Mouse (Mus musculus): ENCODE measurements around the gene Lrfn2. TPM values are rescaled to one million over a fixed set of nuclear protein-coding genes. Genes with fewer than 3 reads are reported as not detected.

The Lrfn2 gene
- polyA plus RNA-seq, 1 experiment: 3.1 TPM

DNA sequence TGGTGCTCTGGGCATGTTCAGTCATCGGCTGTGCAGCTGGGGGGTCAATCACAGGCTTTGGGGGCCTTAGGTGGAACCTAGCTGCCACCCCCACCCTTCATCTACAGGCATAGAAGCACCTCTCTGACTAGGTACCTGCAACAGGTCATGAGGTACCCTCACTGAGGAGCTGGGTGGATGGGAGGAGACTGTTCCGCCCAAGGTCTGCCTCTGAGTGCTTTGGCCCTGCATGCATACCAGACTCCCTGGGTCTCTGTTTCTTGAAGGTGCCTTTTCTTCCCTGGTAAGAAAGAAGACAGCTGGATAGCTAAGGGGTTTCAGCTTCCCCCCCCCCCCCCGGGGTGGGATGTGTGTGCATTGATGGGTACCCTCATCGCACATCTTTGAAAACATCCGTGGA lies 98.7 kb downstream of the Lrfn2 start:
- WGBS: 88% methylated on average over 5 of the region's 5 CpGs
- H3K27ac ChIP-seq (ENCODE audit: insufficient read depth, low read length): no peak overlapping the region

GRCm38 (mm10) chr17:49031790-49032189 lies 99.6 kb downstream of the Lrfn2 start:
- DNase-seq: no peak
- 22% methylated on average over 8 of the region's 8 CpGs for WGBS
- Histone ChIP-seq H3K4me3 (replicated peaks; ENCODE audit: insufficient read depth, low read depth, low read length) (no peak overlapping the region), H3K4me1 (ENCODE audit: control insufficient read depth, insufficient read depth, low read length) (peaks cover under 1% of the 10 kb centered on the region), H3K27me3 (ENCODE audit: control insufficient read depth, insufficient read depth, low read length) (no peaks in the 10 kb centered on the region), H3K27ac (ENCODE audit: insufficient read depth, low read length) (no peak overlapping the region)
- no peak for TF ChIP-seq CTCF (IDR thresholded peaks at IDR 0.05; ENCODE audit: borderline replicate concordance, insufficient read depth, low read depth, low read length)
- no peak for TF ChIP-seq POLR2A (IDR thresholded peaks at IDR 0.05; ENCODE audit: borderline replicate concordance, insufficient read depth, low read length)

More for the DNA sequence above, 98.7 kb downstream of the Lrfn2 start:
- H3K4me1 ChIP-seq (ENCODE audit: control insufficient read depth, insufficient read depth, low read length): no peaks in the 10 kb centered on the region
- TF ChIP-seq POLR2A (IDR thresholded peaks at IDR 0.05; ENCODE audit: borderline replicate concordance, insufficient read depth, low read length): no peak
- no peak for TF ChIP-seq CTCF (IDR thresholded peaks at IDR 0.05; ENCODE audit: borderline replicate concordance, insufficient read depth, low read depth, low read length)
- DNase-seq: no peak
- no peaks in the 10 kb centered on the region for H3K27me3 ChIP-seq (ENCODE audit: control insufficient read depth, insufficient read depth, low read length)
- H3K4me3 ChIP-seq (replicated peaks; ENCODE audit: insufficient read depth, low read depth, low read length): no peak overlapping the region

GRCm38 (mm10) chr17:49033276-49033675 lies 101.1 kb downstream of the Lrfn2 start:
- TF ChIP-seq CTCF (IDR thresholded peaks at IDR 0.05; ENCODE audit: borderline replicate concordance, insufficient read depth, low read depth, low read length) (no peak), POLR2A (IDR thresholded peaks at IDR 0.05; ENCODE audit: borderline replicate concordance, insufficient read depth, low read length) (no peak)
- Histone ChIP-seq H3K4me3 (replicated peaks; ENCODE audit: insufficient read depth, low read depth, low read length) (no peak overlapping the region), H3K4me1 (ENCODE audit: control insufficient read depth, insufficient read depth, low read length) (peaks cover 11% of the 10 kb centered on the region), H3K27me3 (ENCODE audit: control insufficient read depth, insufficient read depth, low read length) (no peaks in the 10 kb centered on the region), H3K27ac (ENCODE audit: insufficient read depth, low read length) (no peak overlapping the region)
- DNase-seq: no peak

DNA sequence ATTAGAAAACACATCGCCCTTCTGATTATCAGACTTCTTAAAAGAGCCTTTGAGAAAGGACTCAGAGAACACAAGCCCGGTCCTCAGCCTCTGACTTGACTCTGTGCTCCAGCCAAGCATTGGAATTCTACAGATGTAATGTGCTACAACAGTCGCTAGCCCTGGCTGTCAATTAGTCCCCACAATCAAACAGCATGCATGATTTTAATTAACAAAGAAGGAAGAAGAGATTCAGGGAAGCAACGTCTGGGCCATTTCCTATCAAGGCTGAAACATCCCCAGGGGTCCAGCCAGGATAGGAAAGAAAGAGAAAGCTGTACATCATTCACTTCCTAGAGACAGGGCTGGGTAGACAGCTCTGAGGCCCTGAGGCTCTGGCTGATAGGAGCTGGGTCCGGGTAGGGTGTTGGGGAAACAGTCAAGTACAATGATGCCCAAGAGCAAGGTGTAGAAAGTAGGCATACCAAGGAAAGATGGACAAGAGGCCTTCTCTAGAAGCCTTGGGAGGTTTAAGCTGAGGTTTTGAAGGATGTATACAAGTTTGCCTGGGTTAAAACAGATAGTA lies 101.6 kb downstream of the Lrfn2 start:
- TF ChIP-seq POLR2A (IDR thresholded peaks at IDR 0.05; ENCODE audit: borderline replicate concordance, insufficient read depth, low read length) (no peak), CTCF (IDR thresholded peaks at IDR 0.05; ENCODE audit: borderline replicate concordance, insufficient read depth, low read depth, low read length) (no peak)
- Histone ChIP-seq H3K4me1 (ENCODE audit: control insufficient read depth, insufficient read depth, low read length) (peaks cover 11% of the 10 kb centered on the region), H3K4me3 (replicated peaks; ENCODE audit: insufficient read depth, low read depth, low read length) (no peak overlapping the region), H3K27me3 (ENCODE audit: control insufficient read depth, insufficient read depth, low read length) (no peaks in the 10 kb centered on the region), H3K27ac (ENCODE audit: insufficient read depth, low read length) (no peak overlapping the region)
- DNase-seq: no peak
- 80% methylated on average over 5 of the region's 5 CpGs for WGBS

DNA sequence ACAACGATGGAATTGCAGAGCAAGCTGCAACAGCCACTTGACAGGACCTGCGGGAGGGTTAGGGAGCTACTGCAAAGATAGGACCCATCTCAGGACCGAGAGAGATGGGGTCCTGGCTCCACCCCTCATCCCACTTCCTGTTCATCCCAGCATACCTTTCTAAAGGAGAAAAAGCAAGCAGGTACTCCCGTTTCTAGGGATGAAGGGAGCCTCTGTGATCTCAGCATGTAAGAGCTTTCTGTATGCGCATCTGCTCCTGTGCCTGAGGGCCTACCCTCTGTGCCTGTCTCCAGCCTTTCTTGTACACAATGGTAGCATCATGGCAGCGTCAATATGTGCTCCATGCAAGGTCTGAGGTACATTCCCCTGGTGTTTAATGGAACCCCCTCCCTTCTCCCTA lies 102.9 kb downstream of the Lrfn2 start:
- H3K4me3 ChIP-seq (replicated peaks; ENCODE audit: insufficient read depth, low read depth, low read length): no peak overlapping the region
- H3K4me1 ChIP-seq (ENCODE audit: control insufficient read depth, insufficient read depth, low read length): peaks cover 11% of the 10 kb centered on the region
- TF ChIP-seq POLR2A (IDR thresholded peaks at IDR 0.05; ENCODE audit: borderline replicate concordance, insufficient read depth, low read length) (no peak), CTCF (IDR thresholded peaks at IDR 0.05; ENCODE audit: borderline replicate concordance, insufficient read depth, low read depth, low read length) (no peak)
- no peak for DNase-seq
- WGBS: 89% methylated on average over 6 of the region's 6 CpGs
- H3K27ac ChIP-seq (ENCODE audit: insufficient read depth, low read length): no peak overlapping the region
- no peaks in the 10 kb centered on the region for H3K27me3 ChIP-seq (ENCODE audit: control insufficient read depth, insufficient read depth, low read length)

DNA sequence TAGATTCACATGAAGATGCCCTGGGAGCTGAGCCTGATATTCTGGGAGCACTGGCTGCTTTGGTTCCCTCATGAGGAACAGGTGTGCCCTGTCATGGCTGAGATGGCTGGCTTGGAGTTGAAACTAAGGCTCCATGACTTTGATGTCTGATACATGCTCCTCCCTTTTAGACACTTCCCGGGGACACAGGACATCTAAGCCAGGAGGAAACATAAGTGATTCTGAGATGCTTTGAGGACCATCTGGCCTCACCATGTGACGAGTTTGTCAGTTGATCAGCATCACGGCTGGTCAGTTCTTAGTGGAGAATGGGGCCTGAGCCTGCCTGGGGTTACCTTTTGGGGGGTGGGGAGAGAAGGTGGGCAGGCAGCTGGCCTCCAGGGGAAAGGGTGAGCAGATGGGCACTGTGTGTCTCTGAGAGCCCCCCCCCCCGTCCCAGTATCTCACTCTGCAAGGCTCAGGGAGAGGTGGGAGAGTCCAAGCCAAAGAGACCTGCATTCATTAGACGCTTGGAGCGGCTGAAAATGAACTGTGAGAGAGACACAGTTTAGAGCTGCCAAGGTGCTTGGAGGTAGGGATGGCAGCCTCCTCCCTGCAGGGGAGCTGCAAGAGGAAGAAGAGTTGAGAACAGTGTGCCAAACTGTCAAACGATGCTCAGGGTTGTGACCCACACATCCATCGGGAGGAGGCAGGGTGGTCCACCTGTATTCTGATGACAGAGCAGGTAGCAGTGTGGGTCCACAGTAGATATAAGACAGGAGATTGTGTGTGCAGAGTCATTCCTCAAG lies 105.2 kb downstream of the Lrfn2 start:
- Histone ChIP-seq H3K27ac (ENCODE audit: insufficient read depth, low read length) (no peak overlapping the region), H3K4me3 (replicated peaks; ENCODE audit: insufficient read depth, low read depth, low read length) (no peak overlapping the region), H3K4me1 (ENCODE audit: control insufficient read depth, insufficient read depth, low read length) (peaks cover 11% of the 10 kb centered on the region), H3K27me3 (ENCODE audit: control insufficient read depth, insufficient read depth, low read length) (no peaks in the 10 kb centered on the region)
- no peak for TF ChIP-seq POLR2A (IDR thresholded peaks at IDR 0.05; ENCODE audit: borderline replicate concordance, insufficient read depth, low read length)
- no peak for TF ChIP-seq CTCF (IDR thresholded peaks at IDR 0.05; ENCODE audit: borderline replicate concordance, insufficient read depth, low read depth, low read length)
- peak in 1 of 2 experiments; percentile 15 for DNase-seq
- WGBS: 16% methylated on average over 8 of the region's 8 CpGs

DNA sequence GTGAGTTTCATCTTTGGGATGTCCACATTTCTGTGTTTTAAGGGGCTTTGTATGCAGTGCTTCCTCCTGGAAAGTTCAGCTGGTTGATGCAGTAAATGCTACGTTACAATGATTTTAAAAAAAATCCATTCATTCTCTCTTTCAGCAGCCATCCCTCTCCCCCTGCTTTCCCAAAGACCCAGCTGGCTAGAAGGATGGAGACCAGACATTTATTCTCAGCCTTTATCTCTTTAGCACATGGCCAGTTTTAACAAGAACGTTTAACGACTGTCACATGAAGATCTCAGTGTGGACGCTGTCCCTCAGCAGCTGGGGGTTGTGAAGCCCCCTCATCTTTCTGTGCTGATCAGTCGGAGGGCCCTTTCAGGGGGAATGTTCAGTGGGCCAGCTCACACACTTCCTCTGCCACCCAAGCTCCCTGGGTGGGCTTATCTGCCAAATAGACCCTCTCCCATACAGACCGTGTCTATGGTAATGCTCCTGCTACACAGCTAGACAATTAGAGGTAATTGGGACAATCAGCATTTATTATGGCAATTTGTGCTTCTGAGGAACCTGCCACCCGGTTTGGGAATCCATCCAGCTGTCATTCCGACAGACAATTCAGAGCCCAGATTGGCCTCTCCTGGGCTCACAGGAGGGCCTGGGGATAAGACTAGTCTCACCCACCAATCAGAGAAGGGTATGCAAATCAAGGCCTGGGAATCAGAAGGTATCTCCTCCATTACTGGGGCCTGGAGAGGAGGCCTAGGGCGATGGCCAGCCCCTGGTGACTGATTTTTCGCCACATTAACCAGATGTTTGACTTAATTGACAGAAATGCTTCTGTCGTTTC lies 111.8 kb downstream of the Lrfn2 start:
- WGBS: 48% methylated on average over 11 of the region's 11 CpGs
- DNase-seq: no peak
- no peak overlapping the region for H3K27ac ChIP-seq (ENCODE audit: insufficient read depth, low read length)
- H3K27me3 ChIP-seq (ENCODE audit: control insufficient read depth, insufficient read depth, low read length): no peaks in the 10 kb centered on the region
- TF ChIP-seq CTCF (IDR thresholded peaks at IDR 0.05; ENCODE audit: borderline replicate concordance, insufficient read depth, low read depth, low read length) (no peak), POLR2A (IDR thresholded peaks at IDR 0.05; ENCODE audit: borderline replicate concordance, insufficient read depth, low read length) (no peak)
- no peaks in the 10 kb centered on the region for H3K4me1 ChIP-seq (ENCODE audit: control insufficient read depth, insufficient read depth, low read length)
- H3K4me3 ChIP-seq (replicated peaks; ENCODE audit: insufficient read depth, low read depth, low read length): no peak overlapping the region
